Mouse (Mus musculus) liver, adult 2 months (tissue): ENCODE measurements at regions not wholly inside any gene's neighbourhood (a gene's known extent, or its start where the extent isn't known, plus 50 kb on each side); places are given as distances from the start of the nearest gene placed in this dataset.

Source experiments
- DNase-seq: peaks from one replicate; pipeline ENCODE4 v3.0.0-alpha.2; 2011; ENCODE audit warnings: low read depth, low spot score; ENCODE audit errors: extremely low read depth
- H3K27ac ChIP-seq: fragments of 200-500 bp; replicated peaks from 2 replicates; pipeline ENCODE4 v1.5.1; 2012; ENCODE audit warnings: low read depth, mild to moderate bottlenecking, control low read depth, inconsistent platforms, low read length; ENCODE audit not compliant: insufficient read depth
- H3K27me3 ChIP-seq: fragments of 200-500 bp; 2 replicates; pipeline ENCODE4 v1.6.1; 2012; ENCODE audit warnings: mild to moderate bottlenecking, moderate library complexity, low read length, inconsistent platforms; ENCODE audit not compliant: control insufficient read depth, insufficient read depth
- H3K36me3 ChIP-seq: fragments of 200-500 bp; 2 replicates; pipeline ENCODE4 v1.6.1; 2012; ENCODE audit warnings: low read length, inconsistent platforms; ENCODE audit not compliant: control insufficient read depth, insufficient read depth
- H3K4me1 ChIP-seq: fragments of 200-500 bp; 2 replicates; pipeline ENCODE4 v1.6.1; 2011; ENCODE audit warnings: low read length; ENCODE audit not compliant: control insufficient read depth, insufficient read depth
- H3K4me3 ChIP-seq: fragments of 200-500 bp; 2 replicates; pipeline ENCODE4 v1.5.1; 2011; ENCODE audit warnings: low read depth, mild to moderate bottlenecking, control low read depth, low read length, moderate library complexity; ENCODE audit not compliant: insufficient read depth
- H3K79me2 ChIP-seq: fragments of 200-500 bp; 2 replicates; pipeline ENCODE4 v1.6.1; 2012; ENCODE audit warnings: inconsistent platforms, mild to moderate bottlenecking, low read length, moderate library complexity; ENCODE audit not compliant: control insufficient read depth, insufficient read depth
- H3K9ac ChIP-seq: fragments of 200-500 bp; 2 replicates; pipeline ENCODE4 v1.6.1; 2012; ENCODE audit warnings: low read depth, mild to moderate bottlenecking, control low read depth, inconsistent platforms, low read length
- CTCF ChIP-seq: fragments of 200-500 bp; IDR thresholded peaks from 2 replicates; pipeline ENCODE4 v1.5.1; 2011; ENCODE audit warnings: low read depth, low read length, control low read depth
- POLR2A ChIP-seq: fragments of 200-500 bp; IDR thresholded peaks from 2 replicates; pipeline ENCODE4 v1.6.1; 2011; ENCODE audit warnings: low read length, control low read depth; ENCODE audit not compliant: insufficient read depth; ENCODE audit errors: extremely low read depth
- WGBS: fragments of 180-500 bp; shearing (Covaris S2); methylation state at CpG from one replicate; pipeline ENCODE4 v1.1.7; 2018; 5-methylcytosine and 5-hydroxymethylcytosine counted together

DNA sequence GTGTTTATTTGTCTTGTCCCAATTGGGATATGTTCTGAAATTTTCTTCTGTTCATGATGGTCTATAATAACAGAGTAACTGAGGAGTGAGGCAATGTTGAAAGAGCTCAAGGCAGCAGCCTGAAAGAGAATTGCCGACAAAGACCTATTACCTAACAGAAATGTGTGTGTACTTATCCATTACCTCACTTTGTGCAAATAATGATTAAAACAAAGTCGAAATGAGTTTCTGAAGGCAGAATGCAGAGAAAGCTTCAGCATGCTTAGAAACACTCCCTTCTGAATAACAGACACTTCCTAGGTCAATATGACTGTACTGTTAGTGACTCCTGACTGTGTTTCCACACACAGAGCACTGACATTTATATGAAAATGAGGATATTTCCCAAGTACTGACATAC, 63.0 kb downstream of the Kbtbd8 start:
- Histone ChIP-seq H3K27ac (no peak overlapping the region), H3K27me3 (no peaks in the 10 kb centered on the region), H3K9ac (no peak overlapping the region), H3K36me3 (no peaks in the 10 kb centered on the region), H3K4me3 (no peak overlapping the region), H3K4me1 (peaks cover 2% of the 10 kb centered on the region; the same call in 1 of the 2 replicates), H3K79me2 (no peaks in the 10 kb centered on the region)
- DNase-seq, result peak; percentile 90
- TF ChIP-seq POLR2A (no peak), CTCF (no peak)
- WGBS, result 19% methylated on average over 2 of the region's 2 CpGs

DNA sequence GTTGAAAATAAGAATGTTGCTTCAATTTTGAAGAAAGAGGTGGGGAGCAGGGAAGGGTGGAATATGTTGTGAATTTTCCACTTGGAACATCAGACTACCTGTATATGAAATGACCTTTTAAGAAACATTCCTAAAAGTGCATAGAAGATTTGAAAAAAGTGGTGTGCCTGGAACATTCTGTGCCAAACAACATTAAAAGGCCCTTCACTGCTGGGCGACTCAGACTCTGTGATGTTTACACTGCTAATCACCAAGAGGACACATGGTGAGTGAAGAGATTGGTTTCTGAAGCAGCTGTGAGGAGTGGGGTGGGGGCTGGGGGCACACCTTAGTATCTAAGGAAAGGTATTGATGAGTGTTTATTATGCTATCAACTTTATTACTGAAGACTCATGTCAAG, 65.2 kb downstream of the Kbtbd8 start:
- TF ChIP-seq POLR2A (no peak), CTCF (no peak)
- DNase-seq, result no peak
- Histone ChIP-seq H3K36me3 (no peaks in the 10 kb centered on the region), H3K4me1 (peaks cover 5% of the 10 kb centered on the region; the same call in 1 of the 2 replicates), H3K79me2 (no peaks in the 10 kb centered on the region), H3K4me3 (no peak overlapping the region), H3K27me3 (peaks cover 2% of the 10 kb centered on the region; the same call in 1 of the 2 replicates), H3K27ac (no peak overlapping the region), H3K9ac (no peak overlapping the region)
- WGBS, result 64% methylated on average over 1 of the region's 1 CpGs

DNA sequence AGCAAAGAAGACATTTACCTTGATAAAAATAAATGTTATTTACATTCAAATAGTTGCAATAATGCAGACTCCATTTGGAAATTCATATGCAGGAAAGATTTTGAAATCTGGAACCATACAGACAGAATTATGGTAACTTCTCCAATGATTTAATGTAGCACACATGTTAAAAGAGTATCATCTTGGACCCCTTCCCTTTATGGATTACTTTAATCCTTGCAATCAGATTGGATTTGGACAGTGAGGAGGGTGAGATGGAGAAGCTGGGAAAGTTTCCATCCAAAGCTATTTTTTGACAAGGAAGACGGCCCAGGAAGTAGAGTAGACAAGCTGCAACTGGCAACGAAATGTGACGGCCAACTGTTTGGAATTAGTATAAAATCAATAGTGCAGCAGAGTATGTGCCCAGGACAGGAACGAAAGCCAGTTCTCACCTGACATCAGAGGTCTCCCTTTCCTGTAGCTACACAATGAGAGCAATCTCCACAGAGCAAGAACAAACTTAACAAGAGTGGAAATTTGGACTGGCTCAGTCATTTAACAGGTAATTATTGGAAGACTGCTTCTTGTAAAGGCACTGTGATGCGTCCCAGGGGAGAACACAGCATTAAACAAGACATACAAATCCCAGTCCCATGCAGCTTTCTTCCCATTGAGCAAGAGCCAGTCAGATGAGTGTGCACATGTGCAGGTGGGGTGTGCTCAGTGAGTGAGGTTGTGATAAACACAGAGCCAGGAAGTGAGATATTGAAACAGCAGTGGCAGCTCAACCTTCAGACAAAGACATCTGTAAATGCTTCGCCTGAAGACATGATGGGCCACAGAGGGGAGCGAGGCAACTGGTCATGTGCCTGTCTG, 68.3 kb downstream of the Kbtbd8 start:
- Histone ChIP-seq H3K27me3 (peaks cover 2% of the 10 kb centered on the region; the same call in 1 of the 2 replicates), H3K9ac (no peak overlapping the region), H3K79me2 (no peaks in the 10 kb centered on the region), H3K27ac (no peak overlapping the region), H3K36me3 (no peaks in the 10 kb centered on the region), H3K4me3 (no peak overlapping the region), H3K4me1 (peaks cover 2% of the 10 kb centered on the region; the same call in 1 of the 2 replicates)
- WGBS, result 40% methylated on average over 7 of the region's 7 CpGs
- TF ChIP-seq CTCF, result no peak
- peak; percentile 86 for DNase-seq

DNA sequence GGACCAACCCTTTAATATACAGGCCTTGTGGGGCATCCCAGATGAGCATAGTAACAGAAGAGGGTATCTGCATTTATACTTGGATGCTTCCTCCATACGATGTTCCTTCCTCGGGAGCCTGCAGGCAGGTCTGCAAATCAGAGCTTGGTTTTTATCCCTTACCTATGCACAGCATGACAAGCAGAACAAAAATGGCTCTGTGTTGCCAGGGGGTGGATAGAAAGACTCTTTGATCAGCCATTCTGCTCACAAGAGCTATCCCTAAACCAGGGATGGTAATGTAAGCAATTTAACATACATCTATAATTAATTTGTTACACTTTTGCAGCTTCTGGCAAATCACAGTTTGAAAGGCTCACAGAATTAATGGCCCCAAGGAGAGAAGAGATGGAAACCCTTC, 79.6 kb downstream of the Kbtbd8 start:
- no peak overlapping the region for H3K4me3 ChIP-seq
- H3K27me3 ChIP-seq, result no peaks in the 10 kb centered on the region
- 82% methylated on average over 2 of the region's 2 CpGs for WGBS
- no peak overlapping the region for H3K9ac ChIP-seq
- no peaks in the 10 kb centered on the region for H3K36me3 ChIP-seq
- TF ChIP-seq CTCF (no peak), POLR2A (no peak)
- no peak overlapping the region for H3K27ac ChIP-seq
- H3K4me1 ChIP-seq, result no peaks in the 10 kb centered on the region
- no peak for DNase-seq
- no peaks in the 10 kb centered on the region for H3K79me2 ChIP-seq

DNA sequence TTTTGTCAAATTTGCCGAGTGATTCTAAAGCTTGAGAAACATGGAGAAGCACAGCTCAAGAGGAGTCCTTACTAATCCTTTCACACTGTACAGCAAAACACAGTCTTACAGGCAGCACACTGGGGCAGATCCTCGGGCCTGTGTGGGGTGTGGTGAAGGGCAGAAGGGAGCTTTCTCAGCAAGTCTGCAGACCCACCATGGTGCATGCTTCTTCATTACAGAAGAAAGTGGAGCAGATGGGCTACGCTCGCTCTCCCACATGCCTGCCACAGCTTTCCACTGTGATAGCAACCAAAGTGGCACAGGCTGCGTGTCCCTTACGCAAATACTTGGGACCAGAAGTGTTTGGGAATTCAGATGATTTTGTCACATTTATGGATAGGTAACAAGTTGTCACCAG, 81.6 kb downstream of the Kbtbd8 start:
- DNase-seq, result no peak
- H3K36me3 ChIP-seq, result no peaks in the 10 kb centered on the region
- H3K27ac ChIP-seq, result no peak overlapping the region
- H3K79me2 ChIP-seq, result no peaks in the 10 kb centered on the region
- no peak overlapping the region for H3K9ac ChIP-seq
- TF ChIP-seq CTCF (no peak), POLR2A (no peak)
- no peaks in the 10 kb centered on the region for H3K27me3 ChIP-seq
- WGBS, result 87% methylated on average over 6 of the region's 6 CpGs
- no peaks in the 10 kb centered on the region for H3K4me1 ChIP-seq
- no peak overlapping the region for H3K4me3 ChIP-seq

DNA sequence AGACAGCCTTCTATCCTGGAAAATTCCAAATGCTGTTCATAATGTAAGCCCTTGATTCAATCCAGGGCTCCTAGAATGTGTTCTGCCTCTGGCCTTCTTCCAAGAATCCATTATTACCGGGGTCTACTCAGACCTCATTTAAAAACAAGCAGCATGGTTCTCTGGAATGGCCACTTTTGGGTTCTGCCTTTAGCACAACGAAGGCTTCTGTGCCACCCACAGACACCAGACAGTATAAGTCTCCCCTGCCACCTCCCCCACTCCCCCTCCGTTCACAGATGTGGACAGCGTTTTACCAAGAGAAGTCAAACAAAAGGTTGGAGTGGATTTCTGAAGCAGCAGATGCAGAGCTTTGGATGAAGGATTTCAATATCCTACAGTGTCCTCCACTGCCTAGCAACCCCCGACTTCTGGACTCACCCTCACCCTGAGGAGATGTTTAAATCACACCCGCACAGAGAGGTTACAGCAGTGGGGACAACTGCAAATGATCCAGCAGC, 85.3 kb downstream of the Kbtbd8 start:
- no peaks in the 10 kb centered on the region for H3K27me3 ChIP-seq
- peaks cover 5% of the 10 kb centered on the region; the same call in 1 of the 2 replicates for H3K4me1 ChIP-seq
- no peak overlapping the region for H3K9ac ChIP-seq
- no peak overlapping the region for H3K4me3 ChIP-seq
- TF ChIP-seq POLR2A (no peak), CTCF (no peak)
- no peak overlapping the region for H3K27ac ChIP-seq
- DNase-seq, result no peak
- H3K79me2 ChIP-seq, result no peaks in the 10 kb centered on the region
- no peaks in the 10 kb centered on the region for H3K36me3 ChIP-seq
- 58% methylated on average over 6 of the region's 6 CpGs for WGBS
